Mouse (Mus musculus): Measurements from ENCODE around the gene Nisch. TPM values are rescaled to one million over a fixed set of nuclear protein-coding genes. Genes with fewer than 3 reads are reported as not detected.

Gene Nisch
- polyA plus RNA-seq, 1 experiment from 2014 or later, result 503 TPM

- Histone ChIP-seq H3K9ac (no peak overlapping the region), H3K36me3 (peaks cover 46% of the 10 kb centered on the region), H3K27ac (no peak overlapping the region), H3K4me1 (peaks cover 9% of the 10 kb centered on the region), H3K4me2 (replicated peaks) (no peak overlapping the region), H3K9me3 (no peaks in the 10 kb centered on the region), H3K4me3 (no peak overlapping the region), H3K27me3 (no peaks in the 10 kb centered on the region)
- ATAC-seq (ENCODE audit: insufficient number of reproducible peaks, insufficient read depth, low FRiP score, low TSS enrichment), result no peak
- 83% methylated on average over 6 of the region's 6 CpGs for WGBS
These were observed 47.2 kb downstream of the Nisch start for GRCm38 (mm10) chr14:31169508-31169907.

GRCm38 (mm10) chr14:31168425-31168824 is 48.3 kb downstream of the Nisch start, which contains the start of gene Stab1:
Gene Stab1, minus strand, starts transcription at chr14:31168641.
- Histone ChIP-seq H3K4me3 (peak within 1 kb of the TSS; percentile 13; the same call in 1 of the 2 replicates), H3K27ac (peak within 1 kb of the TSS; percentile 36; the same call in 1 of the 2 replicates), H3K9ac (no peak within 1 kb of the TSS; the same call in 1 of the 2 replicates), H3K4me1 (peaks cover 9% of the 10 kb centered on the region), H3K9me3 (no peaks in the 10 kb centered on the region), H3K4me2 (replicated peaks) (no peak within 1 kb of the TSS), H3K27me3 (no peaks in the 10 kb centered on the region), H3K36me3 (peaks cover 35% of the 10 kb centered on the region)
- ATAC-seq (ENCODE audit: insufficient number of reproducible peaks, insufficient read depth, low FRiP score, low TSS enrichment), result no peak
- 38% methylated on average over 10 of the region's 10 CpGs for WGBS

DNA sequence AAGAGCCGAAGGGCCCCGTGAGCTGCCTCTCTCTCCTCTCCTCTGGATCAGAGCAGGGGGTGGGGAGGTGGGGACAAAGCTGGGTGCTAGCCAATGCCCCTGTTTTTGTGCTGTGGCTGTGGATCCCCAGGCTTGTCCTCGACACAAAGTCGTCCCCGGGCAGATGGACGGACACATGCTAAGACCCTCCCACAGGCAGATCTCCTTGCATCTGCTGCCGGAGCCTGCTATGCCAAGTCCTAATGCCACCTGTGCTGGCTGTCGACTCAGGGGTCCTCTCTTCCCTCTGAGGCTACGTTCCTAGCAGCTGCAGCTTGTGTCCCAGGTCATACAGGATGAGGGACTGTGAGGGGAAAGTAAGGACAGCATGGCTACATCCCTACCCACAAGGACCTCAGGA is 49.9 kb downstream of the Nisch start:
- H3K36me3 ChIP-seq, result peaks cover 19% of the 10 kb centered on the region
- peaks cover 9% of the 10 kb centered on the region for H3K4me1 ChIP-seq
- H3K9me3 ChIP-seq, result no peaks in the 10 kb centered on the region
- no peak overlapping the region for H3K4me2 ChIP-seq (replicated peaks)
- no peak overlapping the region for H3K27ac ChIP-seq
- no peak for ATAC-seq (ENCODE audit: insufficient number of reproducible peaks, insufficient read depth, low FRiP score, low TSS enrichment)
- H3K4me3 ChIP-seq, result 0 out of 2 replicates have a peak overlapping the region, but pooled peaks have one; percentile 13
- 65% methylated on average over 9 of the region's 9 CpGs for WGBS
- no peaks in the 10 kb centered on the region for H3K27me3 ChIP-seq
- no peak overlapping the region for H3K9ac ChIP-seq

GRCm38 (mm10) chr14:31165991-31166630 is 50.6 kb downstream of the Nisch start:
- H3K4me2 ChIP-seq (replicated peaks), result no peak overlapping the region
- no peaks in the 10 kb centered on the region for H3K9me3 ChIP-seq
- no peaks in the 10 kb centered on the region for H3K27me3 ChIP-seq
- no peak overlapping the region for H3K27ac ChIP-seq
- no peak overlapping the region for H3K4me3 ChIP-seq
- H3K36me3 ChIP-seq, result peaks cover 12% of the 10 kb centered on the region
- peaks cover 9% of the 10 kb centered on the region for H3K4me1 ChIP-seq
- 57% methylated on average over 10 of the region's 10 CpGs for WGBS
- H3K9ac ChIP-seq, result no peak overlapping the region
- no peak for ATAC-seq (ENCODE audit: insufficient number of reproducible peaks, insufficient read depth, low FRiP score, low TSS enrichment)

DNA sequence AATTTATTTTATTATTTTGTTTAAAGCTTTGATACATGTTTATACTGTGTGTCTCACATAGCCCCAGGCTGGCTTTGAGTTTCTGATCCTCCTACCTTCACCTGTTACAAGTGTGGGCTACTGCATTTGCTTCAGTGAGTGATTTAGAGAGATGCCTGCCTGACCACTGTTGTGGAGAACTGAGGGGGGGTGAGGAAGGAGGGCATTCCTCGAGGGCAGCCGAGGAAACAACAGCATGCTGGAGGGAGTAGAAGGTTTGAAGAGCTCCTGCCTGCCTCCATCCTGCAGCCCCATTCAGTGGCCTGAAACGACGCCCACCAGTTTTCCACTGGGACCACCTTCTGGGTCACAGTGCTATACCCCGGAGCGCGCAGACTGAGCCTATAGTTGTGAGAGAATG is 51.3 kb downstream of the Nisch start:
- no peak overlapping the region for H3K9ac ChIP-seq
- no peak for ATAC-seq (ENCODE audit: insufficient number of reproducible peaks, insufficient read depth, low FRiP score, low TSS enrichment)
- H3K27me3 ChIP-seq, result no peaks in the 10 kb centered on the region
- no peaks in the 10 kb centered on the region for H3K9me3 ChIP-seq
- H3K4me2 ChIP-seq (replicated peaks), result no peak overlapping the region
- peaks cover 9% of the 10 kb centered on the region for H3K4me1 ChIP-seq
- H3K4me3 ChIP-seq, result no peak overlapping the region
- no peak overlapping the region for H3K27ac ChIP-seq
- H3K36me3 ChIP-seq, result peaks cover 6% of the 10 kb centered on the region
- WGBS, result 62% methylated on average over 7 of the region's 7 CpGs

DNA sequence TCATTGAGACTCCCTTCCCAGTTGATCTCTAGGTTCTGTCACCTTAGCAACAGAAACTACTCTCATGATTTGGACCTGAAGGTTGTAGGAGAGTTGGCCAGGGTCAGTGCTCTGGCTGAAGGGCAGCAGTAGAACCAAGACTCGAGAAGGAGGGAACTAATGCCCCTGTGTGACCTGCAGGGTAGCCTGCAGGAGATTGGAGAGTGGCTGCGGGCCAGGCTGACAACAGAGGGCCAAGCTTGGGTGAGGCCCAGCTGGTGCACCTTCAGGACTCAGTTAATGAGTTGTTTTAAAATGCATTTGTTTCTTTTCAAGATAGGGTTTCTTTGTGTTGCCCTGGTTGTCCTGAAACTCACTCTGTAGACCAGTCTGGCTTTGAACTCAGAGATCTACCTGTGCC is 51.7 kb downstream of the Nisch start:
- no peaks in the 10 kb centered on the region for H3K27me3 ChIP-seq

GRCm38 (mm10) chr14:31164067-31164466 is 52.7 kb downstream of the Nisch start:
- ATAC-seq (ENCODE audit: insufficient number of reproducible peaks, insufficient read depth, low FRiP score, low TSS enrichment), result no peak
- Histone ChIP-seq H3K9ac (no peak overlapping the region), H3K4me3 (no peak overlapping the region), H3K4me1 (peaks cover 9% of the 10 kb centered on the region), H3K36me3 (no peaks in the 10 kb centered on the region), H3K4me2 (replicated peaks) (no peak overlapping the region), H3K9me3 (no peaks in the 10 kb centered on the region), H3K27me3 (no peaks in the 10 kb centered on the region), H3K27ac (no peak overlapping the region)
- WGBS, result 79% methylated on average over 8 of the region's 8 CpGs

More for the DNA sequence above, 51.7 kb downstream of the Nisch start:
- 0 out of 2 replicates have a peak, but pooled peaks cover 1% of the 10 kb centered on the region for H3K36me3 ChIP-seq
- no peak overlapping the region for H3K4me2 ChIP-seq (replicated peaks)
- H3K4me3 ChIP-seq, result no peak overlapping the region
- no peak overlapping the region for H3K9ac ChIP-seq
- H3K9me3 ChIP-seq, result no peaks in the 10 kb centered on the region
- H3K4me1 ChIP-seq, result peaks cover 9% of the 10 kb centered on the region
- H3K27ac ChIP-seq, result no peak overlapping the region
- no peak for ATAC-seq (ENCODE audit: insufficient number of reproducible peaks, insufficient read depth, low FRiP score, low TSS enrichment)
- WGBS, result 62% methylated on average over 2 of the region's 2 CpGs

- Histone ChIP-seq H3K36me3 (no peaks in the 10 kb centered on the region), H3K27ac (no peak overlapping the region), H3K4me3 (no peak overlapping the region), H3K4me2 (replicated peaks) (no peak overlapping the region), H3K4me1 (peaks cover 6% of the 10 kb centered on the region), H3K9ac (no peak overlapping the region), H3K9me3 (no peaks in the 10 kb centered on the region), H3K27me3 (no peaks in the 10 kb centered on the region)
- ATAC-seq (ENCODE audit: insufficient number of reproducible peaks, insufficient read depth, low FRiP score, low TSS enrichment), result no peak
- 74% methylated on average over 10 of the region's 10 CpGs for WGBS
These were observed 55.1 kb downstream of the Nisch start for GRCm38 (mm10) chr14:31161638-31162037.

GRCm38 (mm10) chr14:31161191-31161590 is 55.6 kb downstream of the Nisch start:
- no peak overlapping the region for H3K4me3 ChIP-seq
- H3K4me1 ChIP-seq, result peaks cover 1% of the 10 kb centered on the region
- no peak overlapping the region for H3K4me2 ChIP-seq (replicated peaks)
- WGBS, result 91% methylated on average over 7 of the region's 7 CpGs
- no peaks in the 10 kb centered on the region for H3K27me3 ChIP-seq
- ATAC-seq (ENCODE audit: insufficient number of reproducible peaks, insufficient read depth, low FRiP score, low TSS enrichment), result no peak
- H3K9me3 ChIP-seq, result no peaks in the 10 kb centered on the region
- no peak overlapping the region for H3K9ac ChIP-seq
- no peaks in the 10 kb centered on the region for H3K36me3 ChIP-seq
- no peak overlapping the region for H3K27ac ChIP-seq

DNA sequence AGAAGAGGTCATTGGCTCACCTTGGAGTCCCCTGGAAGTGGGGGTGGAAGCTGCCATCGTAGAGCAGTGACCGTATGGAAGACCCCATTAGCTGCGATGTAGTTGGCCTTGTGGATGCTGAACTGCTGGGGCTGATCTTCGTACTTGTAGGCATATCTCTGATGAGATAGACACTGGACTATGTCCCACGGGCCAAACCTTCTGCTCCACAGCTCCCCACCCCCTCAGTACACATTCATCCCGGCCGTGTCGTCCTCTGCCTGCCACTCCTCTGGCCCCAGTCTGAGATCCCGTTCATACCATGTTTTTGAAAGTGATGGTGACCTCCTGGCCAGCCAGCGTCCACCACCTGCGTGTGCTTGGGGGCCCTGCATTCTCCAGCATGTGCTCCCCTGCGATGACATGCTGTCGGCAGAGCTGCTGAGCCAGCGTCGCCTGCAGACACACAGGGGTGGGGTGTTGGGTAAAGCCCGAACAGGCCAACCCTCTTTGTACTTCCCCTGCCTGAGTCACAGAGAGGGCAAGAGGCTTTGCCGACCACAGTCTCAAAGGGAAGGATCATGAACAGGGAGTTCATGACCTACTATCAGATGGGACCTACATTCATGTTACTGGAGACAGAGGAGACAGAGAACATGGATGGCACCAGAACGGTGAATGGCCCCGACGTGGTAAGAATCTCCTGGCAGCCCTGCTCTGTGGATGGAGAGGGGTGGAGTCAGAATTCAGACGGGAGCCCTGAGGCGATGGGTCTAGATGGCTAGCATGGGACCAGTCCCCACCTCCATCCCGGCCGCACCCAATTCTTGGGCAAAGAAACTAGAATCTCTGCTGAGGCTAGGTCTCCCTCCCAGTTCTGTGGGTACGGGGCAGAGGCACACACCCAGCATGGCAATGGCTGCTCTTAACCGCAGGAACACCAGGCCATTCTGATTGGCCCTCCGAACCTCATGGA is 56.3 kb downstream of the Nisch start:
- no peaks in the 10 kb centered on the region for H3K36me3 ChIP-seq
- no peaks in the 10 kb centered on the region for H3K27me3 ChIP-seq
- H3K27ac ChIP-seq, result no peak overlapping the region
- H3K4me3 ChIP-seq, result no peak overlapping the region
- no peaks in the 10 kb centered on the region for H3K9me3 ChIP-seq
- WGBS, result 75% methylated on average over 27 of the region's 27 CpGs
- no peaks in the 10 kb centered on the region for H3K4me1 ChIP-seq
- H3K4me2 ChIP-seq (replicated peaks), result no peak overlapping the region
- no peak; the same call in 1 of the 2 replicates for ATAC-seq (ENCODE audit: insufficient number of reproducible peaks, insufficient read depth, low FRiP score, low TSS enrichment)
- no peak overlapping the region for H3K9ac ChIP-seq

DNA sequence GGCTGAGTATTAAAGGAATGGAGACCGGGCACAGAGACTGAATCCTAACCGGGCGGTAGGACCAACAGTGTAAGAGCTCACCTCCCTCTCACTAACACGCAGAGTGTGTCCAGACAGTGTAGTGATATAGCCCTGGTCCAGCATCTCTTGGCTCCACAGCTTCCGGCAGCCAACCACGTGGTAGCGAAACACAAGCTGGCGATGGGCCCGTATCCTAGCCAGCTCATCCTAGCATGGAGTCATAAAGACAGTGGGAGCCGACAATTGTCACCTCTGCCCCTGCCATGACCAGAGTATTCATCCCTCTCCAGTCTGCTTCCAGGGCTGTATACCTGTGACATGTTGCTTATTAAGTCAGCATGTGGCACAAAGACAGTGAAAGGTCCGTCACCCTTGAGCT is 71.1 kb downstream of the Nisch start:
- Histone ChIP-seq H3K9ac (no peak overlapping the region), H3K4me3 (no peak overlapping the region), H3K27ac (no peak overlapping the region), H3K4me2 (replicated peaks) (no peak overlapping the region), H3K27me3 (no peaks in the 10 kb centered on the region), H3K9me3 (no peaks in the 10 kb centered on the region), H3K4me1 (no peaks in the 10 kb centered on the region), H3K36me3 (peaks cover 23% of the 10 kb centered on the region)
- 91% methylated on average over 11 of the region's 11 CpGs for WGBS
- no peak for ATAC-seq (ENCODE audit: insufficient number of reproducible peaks, insufficient read depth, low FRiP score, low TSS enrichment)

GRCm38 (mm10) chr14:31141011-31141410 is 75.7 kb downstream of the Nisch start:
- Histone ChIP-seq H3K27ac (no peak overlapping the region), H3K9ac (no peak overlapping the region), H3K36me3 (peaks cover 69% of the 10 kb centered on the region), H3K4me3 (no peak overlapping the region), H3K4me2 (replicated peaks) (no peak overlapping the region), H3K27me3 (no peaks in the 10 kb centered on the region), H3K9me3 (no peaks in the 10 kb centered on the region), H3K4me1 (no peaks in the 10 kb centered on the region)
- whole genome bisulfite sequencing, result 97% methylated on average over 14 of the region's 14 CpGs
- no peak for ATAC-seq (ENCODE audit: insufficient number of reproducible peaks, insufficient read depth, low FRiP score, low TSS enrichment)

Data from embryonic facial prominence, embryonic 12.5 days (tissue).